Mouse (Mus musculus) kidney, postnatal 0 days (tissue): ENCODE measurements around the gene Myh6. TPM values are rescaled to one million over a fixed set of nuclear protein-coding genes. Genes with fewer than 3 reads are reported as not detected.
"Not testable (repeated sequence)": the region's sequence is repeated elsewhere in the genome, so short reads cannot be mapped to it uniquely, and the experiment has no call there.

Experiments used
- ATAC-seq: fragments of 200-750 bp; cut with Nextera tagmentation; replicated peaks from 2 replicates; pipeline ENCODE4 v1.8.0; 2017; ENCODE audit warnings: low read depth, moderate number of reproducible peaks, moderate TSS enrichment, moderate library complexity; ENCODE audit not compliant: low FRiP score
- DNase-seq: peaks from one replicate; pipeline ENCODE4 v3.0.0-alpha.2; 2016; ENCODE audit warnings: low spot score
- H3K27ac ChIP-seq: fragments of 300-500 bp; sonication (generic); 2 replicates; pipeline ENCODE4 v1.5.1; 2014; ENCODE audit warnings: mild to moderate bottlenecking
- H3K27me3 ChIP-seq: fragments of 300-500 bp; sonication (generic); 2 replicates; pipeline ENCODE4 v1.6.1; 2014; ENCODE audit warnings: low read length, mixed read lengths; ENCODE audit not compliant: insufficient read depth
- H3K36me3 ChIP-seq: fragments of 300-500 bp; sonication (generic); 2 replicates; pipeline ENCODE4 v1.6.1; 2014; ENCODE audit warnings: low read length, mixed read lengths; ENCODE audit not compliant: insufficient read depth
- H3K4me1 ChIP-seq: fragments of 300-500 bp; sonication (generic); replicated peaks from 2 replicates; pipeline ENCODE4 v1.6.1; 2014; ENCODE audit warnings: antibody characterized with exemption, low read length, mixed read lengths; ENCODE audit not compliant: insufficient read depth
- H3K4me2 ChIP-seq: fragments of 300-500 bp; sonication (generic); 2 replicates; pipeline ENCODE4 v1.6.1; 2014; ENCODE audit warnings: mild to moderate bottlenecking, low read length, moderate library complexity, mixed read lengths
- H3K4me3 ChIP-seq: fragments of 300-500 bp; sonication (generic); replicated peaks from 2 replicates; pipeline ENCODE4 v1.5.1; 2014; ENCODE audit warnings: low read depth, low read length
- H3K9ac ChIP-seq: fragments of 300-500 bp; sonication (generic); 2 replicates; pipeline ENCODE4 v1.6.1; 2014; ENCODE audit warnings: low read depth, low read length
- H3K9me3 ChIP-seq: fragments of 300-500 bp; sonication (generic); replicated peaks from 2 replicates; pipeline ENCODE4 v1.6.1; 2016; ENCODE audit warnings: low read length, inconsistent platforms, mixed read lengths
- CTCF ChIP-seq: IDR thresholded peaks from 2 replicates; pipeline ENCODE4 v1.5.1; 2016; ENCODE audit warnings: antibody characterized with exemption, low read depth, mild to moderate bottlenecking, moderate library complexity
- WGBS: fragments of 180-500 bp; shearing (Covaris S2); extraction: QIAGEN DNeasy Blood & Tissue Kit; methylation state at CpG from one replicate; pipeline ENCODE4 v1.1.7; 2014; 5-methylcytosine and 5-hydroxymethylcytosine counted together
- polyA plus RNA-seq: library from polyadenylated mRNA; unstranded; fragments of >200 nt; fragmentation: Nextera tagmentation; extraction: Ambion mirVana; gene quantifications from 2 replicates; pipeline ENCODE4 v1.2.1, GENCODE M21; 2015

The Myh6 gene
- polyA plus RNA-seq, 1 experiment from 2014 or later, result 0.62 TPM

DNA sequence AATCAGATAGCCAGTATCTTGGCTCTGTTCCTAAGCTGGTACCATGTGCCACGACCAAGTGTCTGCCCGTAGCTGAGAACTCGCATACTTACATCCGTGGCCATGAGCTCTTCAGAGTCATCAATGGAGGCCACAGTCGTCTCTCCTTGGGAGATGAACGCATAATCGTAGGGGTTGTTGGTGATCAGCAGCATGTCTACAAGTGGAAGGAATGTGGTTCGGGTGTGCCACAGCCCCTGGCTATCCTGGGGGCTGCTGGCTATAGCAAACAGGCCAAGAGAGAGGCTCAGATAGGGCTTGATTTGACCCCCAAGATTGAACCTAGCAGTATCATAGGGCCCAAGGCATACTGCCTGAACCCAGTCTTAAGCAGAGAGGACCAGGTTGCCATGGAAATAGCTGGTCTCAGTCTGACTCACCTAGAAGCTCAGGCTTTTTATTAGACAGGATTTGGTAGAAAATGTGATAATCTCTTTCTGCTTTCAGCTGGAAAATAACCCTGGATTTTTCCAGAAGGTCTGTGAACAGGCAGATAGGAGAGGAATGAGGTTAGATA lies 23.2 kb upstream of the Myh6 start:
- no peak overlapping the region for H3K4me2 ChIP-seq
- 90% methylated on average over 8 of the region's 8 CpGs for WGBS
- no peaks in the 10 kb centered on the region for H3K36me3 ChIP-seq
- no peaks in the 10 kb centered on the region for H3K9me3 ChIP-seq
- no peaks in the 10 kb centered on the region for H3K4me1 ChIP-seq
- H3K9ac ChIP-seq, result no peak overlapping the region
- no peak overlapping the region for H3K27ac ChIP-seq
- H3K4me3 ChIP-seq, result no peak overlapping the region
- ATAC-seq (no peak), DNase-seq (no peak)
- H3K27me3 ChIP-seq, result no peaks in the 10 kb centered on the region
- TF ChIP-seq CTCF, result no peak

DNA sequence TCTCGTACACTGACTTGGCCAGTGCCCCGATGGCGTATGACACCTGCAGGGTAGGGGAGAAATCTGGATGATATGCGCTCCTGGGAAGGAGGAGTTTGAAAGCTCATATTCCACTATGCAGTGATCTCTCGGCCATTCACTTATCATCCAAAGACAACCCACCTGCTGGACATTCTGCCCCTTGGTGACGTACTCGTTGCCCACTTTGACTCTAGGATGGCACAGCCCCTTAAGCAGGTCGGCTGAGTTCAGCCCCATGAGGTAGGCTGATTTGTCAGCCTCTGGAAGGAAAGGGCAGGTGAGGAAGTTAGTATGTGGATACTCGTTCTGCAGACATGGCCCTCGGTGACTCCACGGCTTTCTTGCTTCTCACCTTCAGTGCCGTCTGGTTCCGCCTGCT lies 22.2 kb upstream of the Myh6 start:
- TF ChIP-seq CTCF, result no peak
- no peak overlapping the region for H3K27ac ChIP-seq
- 84% methylated on average over 13 of the region's 13 CpGs for WGBS

DNA sequence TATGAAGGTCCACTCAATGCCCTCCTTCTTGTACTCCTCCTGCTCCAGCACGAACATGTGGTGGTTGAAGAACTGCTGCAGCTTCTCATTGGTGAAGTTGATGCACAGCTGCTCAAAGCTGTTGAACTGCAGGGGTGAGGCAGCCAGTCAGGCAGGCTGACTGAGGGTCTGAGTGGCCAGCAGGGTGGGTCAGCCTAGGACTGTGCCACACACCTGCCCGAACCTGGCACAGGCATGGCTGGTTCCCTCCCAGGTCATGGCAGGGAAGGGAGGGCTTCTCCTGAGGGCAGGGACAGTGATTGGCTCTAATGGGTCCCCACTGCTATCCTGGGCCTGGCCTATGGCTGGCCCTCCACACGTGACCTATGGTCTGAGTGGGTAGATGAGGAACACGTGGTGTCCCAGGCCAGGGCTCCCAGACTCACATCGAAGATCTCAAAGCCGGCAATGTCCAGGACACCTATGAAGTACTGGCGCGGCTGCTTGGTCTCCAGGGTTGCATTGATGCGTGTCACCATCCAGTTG lies 21.7 kb upstream of the Myh6 start:
- not testable (repeated sequence) for H3K9ac ChIP-seq, H3K9me3 ChIP-seq, ATAC-seq, H3K4me1 ChIP-seq, H3K27me3 ChIP-seq, H3K27ac ChIP-seq, H3K4me2 ChIP-seq, H3K36me3 ChIP-seq, DNase-seq, H3K4me3 ChIP-seq
- WGBS, result 85% methylated on average over 9 of the region's 9 CpGs

More for the DNA sequence above, 22.2 kb upstream of the Myh6 start:
- Histone ChIP-seq H3K4me3 (no peak overlapping the region), H3K4me2 (no peak overlapping the region), H3K9me3 (no peaks in the 10 kb centered on the region), H3K9ac (no peak overlapping the region), H3K36me3 (no peaks in the 10 kb centered on the region), H3K27me3 (no peaks in the 10 kb centered on the region), H3K4me1 (no peaks in the 10 kb centered on the region)
- no peak for DNase-seq
- no peak for ATAC-seq

- H3K27me3 ChIP-seq, result no peaks in the 10 kb centered on the region
- H3K27ac ChIP-seq, result no peak overlapping the region
- WGBS, result 96% methylated on average over 7 of the region's 7 CpGs
- H3K9ac ChIP-seq, result no peak overlapping the region
- DNase-seq (no peak), ATAC-seq (no peak)
- H3K36me3 ChIP-seq, result no peaks in the 10 kb centered on the region
- H3K4me2 ChIP-seq, result no peak overlapping the region
- no peaks in the 10 kb centered on the region for H3K4me1 ChIP-seq
- H3K9me3 ChIP-seq, result no peaks in the 10 kb centered on the region
- H3K4me3 ChIP-seq, result no peak overlapping the region
- TF ChIP-seq CTCF, result no peak
These were observed 15.2 kb upstream of the Myh6 start for GRCm38 (mm10) chr14:54981934-54982333.

GRCm38 (mm10) chr14:54978664-54979063 lies 11.9 kb upstream of the Myh6 start:
- 70% methylated on average over 8 of the region's 8 CpGs for WGBS
- H3K4me3 ChIP-seq, result no peak overlapping the region
- no peak for TF ChIP-seq CTCF

DNA sequence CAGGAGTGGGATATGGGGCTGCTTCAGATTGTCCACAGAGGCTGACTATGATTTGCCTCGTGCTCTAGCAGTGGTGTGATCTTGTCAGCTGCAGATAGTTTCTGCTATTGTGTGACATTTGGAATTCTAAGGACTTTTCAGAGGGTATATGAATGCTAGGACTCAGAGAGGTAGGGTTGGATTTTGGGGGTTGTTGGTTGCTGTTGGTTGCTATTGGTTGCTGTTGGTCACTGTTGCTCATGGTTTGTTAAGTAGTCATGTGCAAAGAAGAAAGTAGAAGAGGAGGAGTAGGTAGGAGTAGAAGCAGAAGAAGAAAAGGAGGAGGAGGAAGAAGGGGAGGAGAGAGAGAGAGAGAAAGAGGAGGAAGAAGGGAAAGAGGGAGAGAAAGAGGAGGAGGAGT lies 9.9 kb upstream of the Myh6 start, which contains the start of gene Gm17428:
TSS of gene Gm17428 (plus strand) at position 301 of the 400 bp plus-strand sequence.
- no peaks in the 10 kb centered on the region for H3K4me1 ChIP-seq
- 79% methylated on average over 1 of the region's 1 CpGs for WGBS
- no peak within 1 kb of the TSS for H3K4me3 ChIP-seq
- no peak for TF ChIP-seq CTCF
- no peak for ATAC-seq
- no peaks in the 10 kb centered on the region for H3K9me3 ChIP-seq
- H3K4me2 ChIP-seq, result no peak within 1 kb of the TSS
- no peak within 1 kb of the TSS for H3K9ac ChIP-seq
- H3K27ac ChIP-seq, result no peak within 1 kb of the TSS
- no peak for DNase-seq
- H3K36me3 ChIP-seq, result no peaks in the 10 kb centered on the region
- no peaks in the 10 kb centered on the region for H3K27me3 ChIP-seq

More at GRCm38 (mm10) chr14:54978664-54979063, 11.9 kb upstream of the Myh6 start:
- Histone ChIP-seq H3K4me1 (no peaks in the 10 kb centered on the region), H3K27me3 (no peaks in the 10 kb centered on the region), H3K9ac (no peak overlapping the region), H3K9me3 (no peaks in the 10 kb centered on the region), H3K36me3 (no peaks in the 10 kb centered on the region), H3K4me2 (no peak overlapping the region), H3K27ac (no peak overlapping the region)
- ATAC-seq (no peak), DNase-seq (no peak)
